Mouse (Mus musculus) bone marrow macrophage, adult 2 months (primary cell): Measurements from ENCODE around the gene Ppme1. TPM values are rescaled to one million over a fixed set of nuclear protein-coding genes. Genes with fewer than 3 reads are reported as not detected.
A peak's percentile ranks its signal among the peaks of the same experiment; 100 is the strongest.

Experiments
- H3K27ac ChIP-seq: 2 replicates; pipeline ENCODE4 v1.5.1; 2012; ENCODE audit warnings: low read depth, low read length; ENCODE audit not compliant: insufficient read depth
- H3K4me1 ChIP-seq: 2 replicates; pipeline ENCODE4 v1.6.1; 2012; ENCODE audit warnings: low read length; ENCODE audit not compliant: control insufficient read depth, insufficient read depth
- H3K4me3 ChIP-seq: 2 replicates; pipeline ENCODE4 v1.5.1; 2012; ENCODE audit warnings: mild to moderate bottlenecking, low read length, moderate library complexity; ENCODE audit not compliant: insufficient read depth
- CTCF ChIP-seq: IDR thresholded peaks from 2 replicates; pipeline ENCODE4 v1.5.1; 2012; ENCODE audit warnings: low read depth, mild to moderate bottlenecking, low read length, moderate library complexity
- POLR2A ChIP-seq: IDR thresholded peaks from 2 replicates; pipeline ENCODE4 v1.6.1; 2012; ENCODE audit warnings: mild to moderate bottlenecking, low read depth, low read length, borderline replicate concordance
- polyA plus RNA-seq: library from polyadenylated mRNA; stranded (reverse); fragments of >200 nt; gene quantifications from 2 replicates; pipeline ENCODE4 v1.2.4, GENCODE M21; 2012; ENCODE audit not compliant: missing spikeins, insufficient read depth, insufficient read length

The Ppme1 gene
- polyA plus RNA-seq, 1 experiment: 23.6 TPM

- H3K4me3 ChIP-seq: no peak overlapping the region
- no peak for TF ChIP-seq POLR2A
- no peak for TF ChIP-seq CTCF
- H3K27ac ChIP-seq: no peak overlapping the region
- no peaks in the 10 kb centered on the region for H3K4me1 ChIP-seq
These were observed 40.8 kb downstream of the Ppme1 start for GRCm38 (mm10) chr7:100331269-100331668.

- no peak overlapping the region for H3K4me3 ChIP-seq
- H3K27ac ChIP-seq: no peak overlapping the region
- H3K4me1 ChIP-seq: no peaks in the 10 kb centered on the region
- TF ChIP-seq CTCF (no peak), POLR2A (no peak)
These were observed 43.5 kb downstream of the Ppme1 start for GRCm38 (mm10) chr7:100328636-100329035.

- Histone ChIP-seq H3K27ac (no peak overlapping the region), H3K4me3 (no peak overlapping the region), H3K4me1 (no peaks in the 10 kb centered on the region)
- no peak for TF ChIP-seq CTCF
- TF ChIP-seq POLR2A: no peak
These were observed 44.6 kb downstream of the Ppme1 start for GRCm38 (mm10) chr7:100327514-100327913.

GRCm38 (mm10) chr7:100325482-100325881 lies 46.6 kb downstream of the Ppme1 start:
- Histone ChIP-seq H3K27ac (no peak overlapping the region), H3K4me1 (no peaks in the 10 kb centered on the region), H3K4me3 (no peak overlapping the region)
- 0 out of 2 replicates have a peak, but pooled peaks have one; percentile 28 for TF ChIP-seq CTCF
- no peak for TF ChIP-seq POLR2A

- Histone ChIP-seq H3K4me3 (no peak overlapping the region), H3K4me1 (no peaks in the 10 kb centered on the region), H3K27ac (no peak overlapping the region)
- no peak for TF ChIP-seq POLR2A
- no peak for TF ChIP-seq CTCF
These were observed 48.4 kb downstream of the Ppme1 start for GRCm38 (mm10) chr7:100323721-100324120.

GRCm38 (mm10) chr7:100317534-100317933 lies 54.6 kb downstream of the Ppme1 start:
- H3K4me1 ChIP-seq: no peaks in the 10 kb centered on the region
- H3K4me3 ChIP-seq: no peak overlapping the region
- no peak for TF ChIP-seq POLR2A
- no peak for TF ChIP-seq CTCF
- no peak overlapping the region for H3K27ac ChIP-seq

GRCm38 (mm10) chr7:100316924-100317323 lies 55.2 kb downstream of the Ppme1 start:
- Histone ChIP-seq H3K27ac (no peak overlapping the region), H3K4me3 (no peak overlapping the region), H3K4me1 (no peaks in the 10 kb centered on the region)
- TF ChIP-seq CTCF: no peak
- TF ChIP-seq POLR2A: no peak

- Histone ChIP-seq H3K27ac (no peak overlapping the region), H3K4me3 (no peak overlapping the region), H3K4me1 (no peaks in the 10 kb centered on the region)
- TF ChIP-seq CTCF (no peak), POLR2A (no peak)
These were observed 59.4 kb downstream of the Ppme1 start for GRCm38 (mm10) chr7:100312716-100313115.

GRCm38 (mm10) chr7:100310290-100310689 lies 61.8 kb downstream of the Ppme1 start:
- no peaks in the 10 kb centered on the region for H3K4me1 ChIP-seq
- TF ChIP-seq CTCF: no peak
- TF ChIP-seq POLR2A: no peak
- H3K4me3 ChIP-seq: no peak overlapping the region
- no peak overlapping the region for H3K27ac ChIP-seq

- TF ChIP-seq CTCF: no peak
- TF ChIP-seq POLR2A: no peak
- Histone ChIP-seq H3K4me3 (no peak overlapping the region), H3K4me1 (no peaks in the 10 kb centered on the region), H3K27ac (no peak overlapping the region)
These were observed 62.4 kb downstream of the Ppme1 start for GRCm38 (mm10) chr7:100309679-100310078.

- Histone ChIP-seq H3K4me1 (no peaks in the 10 kb centered on the region), H3K4me3 (no peak overlapping the region), H3K27ac (no peak overlapping the region)
- no peak for TF ChIP-seq CTCF
These were observed 62.9 kb downstream of the Ppme1 start for GRCm38 (mm10) chr7:100309216-100309615.
